Comparison of ENCODE assay signal across 17 mouse cellular contexts in the genomic region with DNA sequence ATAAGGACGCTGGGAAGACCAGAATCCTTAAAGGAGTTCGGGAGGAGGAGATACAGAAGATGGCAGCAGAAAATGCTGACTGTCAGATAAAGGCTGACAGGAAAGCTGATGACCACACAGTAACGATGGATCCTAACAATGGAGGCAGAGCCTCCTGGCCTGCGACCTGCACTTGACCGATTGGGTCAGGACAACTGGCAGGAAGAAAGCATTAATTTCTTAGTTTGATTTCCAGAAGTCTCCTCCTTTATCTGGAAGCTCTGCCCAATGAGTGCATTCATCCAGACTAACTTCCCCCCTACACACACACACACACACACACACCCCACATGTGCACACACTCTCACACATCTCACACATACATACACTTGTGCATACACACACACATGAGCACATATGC.
DNase-seq lines count a peak whose midpoint lies in the region; ATAC-seq lines count a peak whose summit lies in the region.
"Had no signal": no experiment of that assay in that cellular context is flagged by ENCODE, and none has a peak within 500 bp of the region (broad histone marks: within the 10 kb centered on the region; RNA-seq: fewer than 3 reads in every experiment).

No protein-coding gene starts in this region.

- H3K27ac ChIP-seq in embryonic facial prominence, embryonic 15.5 days (replicated peaks), result 0 out of 2 replicates have a peak overlapping the region, but pooled peaks have one; percentile 17
- H3K27ac ChIP-seq: forebrain, embryonic 12.5 days; hindbrain, embryonic 13.5 days; stomach, embryonic 15.5 days had no signal

- H3K9ac ChIP-seq in embryonic facial prominence, embryonic 15.5 days, result no peak overlapping the region
- H3K9ac ChIP-seq: forebrain, embryonic 12.5 days; hindbrain, embryonic 13.5 days; stomach, embryonic 15.5 days had no signal

- WGBS in embryonic facial prominence, embryonic 15.5 days, result 34% methylated on average over 5 of the region's 5 CpGs

- H3K9me3 ChIP-seq in megakaryocyte, embryonic 14.5 days, result peaks cover 6% of the 10 kb centered on the region; the same call in 1 of the 2 replicates
- H3K9me3 ChIP-seq in embryonic facial prominence, embryonic 15.5 days (replicated peaks), result no peaks in the 10 kb centered on the region
- H3K9me3 ChIP-seq: forebrain, embryonic 12.5 days; hindbrain, embryonic 13.5 days; limb, embryonic 10.5 days; stomach, embryonic 15.5 days had no signal

- peak; percentile 48 for DNase-seq in MEL-GATA-1-ER (ENCODE audit: extremely low read depth, low read depth)
- DNase-seq in thymus, postnatal 25 days, result no peak
- no peak for DNase-seq in spleen, postnatal 36 days (ENCODE audit: low spot score in 2 of 2)
- DNase-seq: cerebellum, postnatal 25 days; gastrocnemius, postnatal 36 days; kidney, adult 18-20 months; layer of hippocampus, postnatal 36 days; lung, adult 2 months had no signal

- peaks cover 74% of the 10 kb centered on the region for H3K4me1 ChIP-seq in megakaryocyte, embryonic 14.5 days
- peaks cover 31% of the 10 kb centered on the region for H3K4me1 ChIP-seq in embryonic facial prominence, embryonic 15.5 days

- H3K36me3 ChIP-seq in megakaryocyte, embryonic 14.5 days (replicated peaks; ENCODE audit: low read length), result peaks cover 3% of the 10 kb centered on the region
- H3K36me3 ChIP-seq in embryonic facial prominence, embryonic 15.5 days, result no peaks in the 10 kb centered on the region
- H3K36me3 ChIP-seq: forebrain, embryonic 12.5 days; hindbrain, embryonic 13.5 days; limb, embryonic 10.5 days; stomach, embryonic 15.5 days had no signal

- no peak overlapping the region for H3K4me2 ChIP-seq in embryonic facial prominence, embryonic 15.5 days (replicated peaks)
- H3K4me2 ChIP-seq: forebrain, embryonic 12.5 days; hindbrain, embryonic 13.5 days; stomach, embryonic 15.5 days had no signal

- no peaks in the 10 kb centered on the region for H3K27me3 ChIP-seq in megakaryocyte, embryonic 14.5 days (replicated peaks)
- H3K27me3 ChIP-seq in embryonic facial prominence, embryonic 15.5 days, result no peaks in the 10 kb centered on the region
- H3K27me3 ChIP-seq: forebrain, embryonic 12.5 days; hindbrain, embryonic 13.5 days; stomach, embryonic 15.5 days had no signal

- peak overlapping the region; percentile 85 for H3K4me3 ChIP-seq in megakaryocyte, embryonic 14.5 days (replicated peaks)
- no peak overlapping the region for H3K4me3 ChIP-seq in embryonic facial prominence, embryonic 15.5 days (replicated peaks)
- H3K4me3 ChIP-seq: forebrain, embryonic 12.5 days; hindbrain, embryonic 13.5 days; limb, embryonic 10.5 days; stomach, embryonic 15.5 days had no signal

- ATAC-seq in megakaryocyte, adult 5-6 weeks (ENCODE audit: poor library complexity, severe bottlenecking), result no peak
- ATAC-seq in embryonic facial prominence, embryonic 15.5 days (ENCODE audit: insufficient number of reproducible peaks, low FRiP score, low TSS enrichment, low read depth), result no peak
- ATAC-seq in megakaryocyte progenitor cell, adult 5-6 weeks (replicated peaks; ENCODE audit: poor library complexity), result peak; percentile 2; the same call in 1 of the 2 replicates
- ATAC-seq: CD4-positive, CD25-positive, alpha-beta regulatory T cell, adult 4 months had no signal
